Mouse (Mus musculus) forebrain, embryonic 14.5 days (tissue): ENCODE measurements around the gene Snap23. TPM values are rescaled to one million over a fixed set of nuclear protein-coding genes. Genes with fewer than 3 reads are reported as not detected.
"Not testable (repeated sequence)": the region's sequence is repeated elsewhere in the genome, so short reads cannot be mapped to it uniquely, and the experiment has no call there.

ENCODE experiments used
- ATAC-seq: fragments of 200-750 bp; cut with Nextera tagmentation; 2 replicates; pipeline ENCODE4 v1.8.0; 2017; ENCODE audit warnings: mild to moderate bottlenecking, moderate library complexity
- DNase-seq: peaks from one replicate; pipeline ENCODE4 v3.0.0-alpha.2; 2015; ENCODE audit warnings: low spot score
- H3K27ac ChIP-seq: fragments of 300-500 bp; sonication (generic); 2 replicates; pipeline ENCODE4 v1.5.1; 2014; ENCODE audit warnings: low read depth, mild to moderate bottlenecking, control low read depth, low read length, moderate library complexity
- H3K27me3 ChIP-seq: fragments of 300-500 bp; sonication (generic); replicated peaks from 2 replicates; pipeline ENCODE4 v1.6.1; 2014; ENCODE audit warnings: low read length, control low read depth, mixed read lengths; ENCODE audit not compliant: control insufficient read depth, insufficient read depth
- H3K36me3 ChIP-seq: fragments of 300-500 bp; sonication (generic); 2 replicates; pipeline ENCODE4 v1.6.1; 2014; ENCODE audit warnings: low read length, control low read depth; ENCODE audit not compliant: control insufficient read depth, insufficient read depth
- H3K4me1 ChIP-seq: fragments of 300-500 bp; sonication (generic); 2 replicates; pipeline ENCODE4 v1.6.1; 2014; ENCODE audit warnings: antibody characterized with exemption, low read length, control low read depth; ENCODE audit not compliant: control insufficient read depth, insufficient read depth
- H3K4me2 ChIP-seq: fragments of 300-500 bp; sonication (generic); 2 replicates; pipeline ENCODE4 v1.6.1; 2014; ENCODE audit warnings: mild to moderate bottlenecking, control low read depth, low read length
- H3K4me3 ChIP-seq: fragments of 300-500 bp; sonication (generic); 2 replicates; pipeline ENCODE4 v1.5.1; 2014; ENCODE audit warnings: low read depth, low read length, control low read depth
- H3K9ac ChIP-seq: fragments of 300-500 bp; sonication (generic); 2 replicates; pipeline ENCODE4 v1.6.1; 2014; ENCODE audit warnings: mild to moderate bottlenecking, low read length, control low read depth, moderate library complexity
- H3K9me3 ChIP-seq: fragments of 300-500 bp; sonication (generic); replicated peaks from 2 replicates; pipeline ENCODE4 v1.6.1; 2016; ENCODE audit warnings: low read length, control low read depth, mixed read lengths; ENCODE audit not compliant: control insufficient read depth
- WGBS: fragments of 180-500 bp; shearing (Covaris S2); extraction: QIAGEN DNeasy Blood & Tissue Kit; methylation state at CpG from one replicate; pipeline ENCODE4 v1.1.7; 2014; 5-methylcytosine and 5-hydroxymethylcytosine counted together
- polyA plus RNA-seq: library from polyadenylated mRNA; unstranded; fragments of >200 nt; fragmentation: Nextera tagmentation; extraction: Ambion mirVana; gene quantifications from 2 replicates; pipeline ENCODE4 v1.2.1, GENCODE M21; 2014

Snap23 gene
- polyA plus RNA-seq, 1 experiment from 2014 or later, result 13.0 TPM

DNA sequence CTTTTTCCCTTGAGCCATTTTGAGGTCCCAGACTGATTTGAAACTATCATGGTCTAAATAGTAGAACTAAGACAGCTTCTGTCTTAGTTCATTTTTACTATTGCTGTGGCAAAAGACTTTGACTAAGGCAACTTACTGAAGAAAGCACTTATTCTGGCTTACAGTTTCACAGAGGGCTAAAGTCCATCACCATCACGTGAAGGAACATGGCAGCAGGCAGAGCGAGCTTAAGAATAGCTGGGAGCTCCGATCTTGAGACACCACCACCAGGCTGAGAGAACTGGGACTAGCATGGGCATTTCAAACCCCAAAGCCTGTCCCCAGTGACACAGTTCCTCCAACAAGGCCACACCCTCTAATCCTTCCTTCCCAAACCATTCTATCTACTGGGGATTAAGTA lies 3.6 kb downstream of the Snap23 start:
- Histone ChIP-seq H3K27me3 (no peaks in the 10 kb centered on the region), H3K4me2 (no peak overlapping the region), H3K4me1 (peaks cover 3% of the 10 kb centered on the region; the same call in 1 of the 2 replicates), H3K9ac (no peak overlapping the region), H3K9me3 (no peaks in the 10 kb centered on the region), H3K4me3 (no peak overlapping the region), H3K36me3 (peaks cover 6% of the 10 kb centered on the region; the same call in 1 of the 2 replicates), H3K27ac (no peak overlapping the region)
- DNase-seq, result no peak
- 95% methylated on average over 3 of the region's 3 CpGs for WGBS
- no peak for ATAC-seq

- 95% methylated on average over 3 of the region's 3 CpGs for WGBS
- not testable (repeated sequence) for H3K4me3 ChIP-seq, H3K9ac ChIP-seq, DNase-seq, H3K27ac ChIP-seq, H3K4me1 ChIP-seq, H3K27me3 ChIP-seq, ATAC-seq, H3K9me3 ChIP-seq, H3K4me2 ChIP-seq, H3K36me3 ChIP-seq
Measured at GRCm38 (mm10) chr2:120572161-120572560, 4.7 kb downstream of the Snap23 start.

- Histone ChIP-seq H3K4me1 (no peaks in the 10 kb centered on the region), H3K27me3 (no peaks in the 10 kb centered on the region), H3K4me3 (no peak overlapping the region), H3K36me3 (peaks cover 6% of the 10 kb centered on the region; the same call in 1 of the 2 replicates), H3K9me3 (no peaks in the 10 kb centered on the region), H3K9ac (no peak overlapping the region), H3K4me2 (no peak overlapping the region), H3K27ac (no peak overlapping the region)
- DNase-seq (no peak), ATAC-seq (no peak)
- WGBS, result 91% methylated on average over 3 of the region's 3 CpGs
Measured at GRCm38 (mm10) chr2:120575121-120575520, 7.7 kb downstream of the Snap23 start.

- peaks cover 6% of the 10 kb centered on the region; the same call in 1 of the 2 replicates for H3K36me3 ChIP-seq
- no peaks in the 10 kb centered on the region for H3K4me1 ChIP-seq
- no peak overlapping the region for H3K9ac ChIP-seq
- 97% methylated on average over 2 of the region's 2 CpGs for WGBS
- H3K27me3 ChIP-seq, result no peaks in the 10 kb centered on the region
- no peak overlapping the region for H3K4me2 ChIP-seq
- H3K9me3 ChIP-seq, result no peaks in the 10 kb centered on the region
- DNase-seq (no peak), ATAC-seq (no peak)
- H3K4me3 ChIP-seq, result no peak overlapping the region
- H3K27ac ChIP-seq, result no peak overlapping the region
Measured at GRCm38 (mm10) chr2:120575978-120576377, 8.5 kb downstream of the Snap23 start.

- H3K4me3 ChIP-seq, result no peak overlapping the region
- H3K27me3 ChIP-seq, result no peaks in the 10 kb centered on the region
- ATAC-seq (no peak), DNase-seq (no peak)
- no peaks in the 10 kb centered on the region for H3K9me3 ChIP-seq
- no peak overlapping the region for H3K4me2 ChIP-seq
- H3K9ac ChIP-seq, result no peak overlapping the region
- 76% methylated on average over 4 of the region's 4 CpGs for WGBS
- no peak overlapping the region for H3K27ac ChIP-seq
- no peaks in the 10 kb centered on the region for H3K4me1 ChIP-seq
- no peaks in the 10 kb centered on the region for H3K36me3 ChIP-seq
Measured at GRCm38 (mm10) chr2:120577799-120578198, 10.3 kb downstream of the Snap23 start.

DNA sequence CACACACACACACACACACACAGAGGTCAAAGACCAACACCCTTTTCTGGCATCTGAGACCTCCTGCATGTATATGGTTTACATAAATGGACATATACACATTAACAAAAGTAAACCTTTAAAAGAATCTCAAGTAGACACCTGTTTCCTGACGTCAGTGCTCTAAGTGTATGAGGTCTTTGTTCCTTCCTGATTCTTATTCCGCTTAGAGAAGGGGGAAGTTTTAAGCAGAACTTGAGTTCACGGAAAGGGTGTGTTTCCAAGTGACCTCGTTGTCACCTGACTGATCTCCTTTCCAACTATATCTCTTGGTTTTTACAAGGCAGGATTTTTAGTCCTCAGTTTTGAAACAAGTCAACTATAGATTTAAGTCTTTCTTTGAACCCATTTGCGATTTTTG lies 10.8 kb downstream of the Snap23 start:
- Histone ChIP-seq H3K4me3 (no peak overlapping the region), H3K27me3 (no peaks in the 10 kb centered on the region), H3K4me2 (no peak overlapping the region), H3K4me1 (no peaks in the 10 kb centered on the region), H3K27ac (no peak overlapping the region), H3K36me3 (no peaks in the 10 kb centered on the region), H3K9ac (no peak overlapping the region), H3K9me3 (no peaks in the 10 kb centered on the region)
- 79% methylated on average over 5 of the region's 5 CpGs for WGBS
- ATAC-seq, result no peak
- no peak for DNase-seq

- H3K9me3 ChIP-seq, result no peaks in the 10 kb centered on the region
- H3K4me2 ChIP-seq, result no peak overlapping the region
- no peaks in the 10 kb centered on the region for H3K27me3 ChIP-seq
- H3K36me3 ChIP-seq, result peaks cover 30% of the 10 kb centered on the region
- DNase-seq, result no peak
- no peak overlapping the region for H3K27ac ChIP-seq
- no peak overlapping the region for H3K4me3 ChIP-seq
- H3K4me1 ChIP-seq, result no peaks in the 10 kb centered on the region
- 85% methylated on average over 5 of the region's 5 CpGs for WGBS
- H3K9ac ChIP-seq, result no peak overlapping the region
- ATAC-seq, result no peak
Measured at GRCm38 (mm10) chr2:120589759-120590158, 22.3 kb downstream of the Snap23 start.

DNA sequence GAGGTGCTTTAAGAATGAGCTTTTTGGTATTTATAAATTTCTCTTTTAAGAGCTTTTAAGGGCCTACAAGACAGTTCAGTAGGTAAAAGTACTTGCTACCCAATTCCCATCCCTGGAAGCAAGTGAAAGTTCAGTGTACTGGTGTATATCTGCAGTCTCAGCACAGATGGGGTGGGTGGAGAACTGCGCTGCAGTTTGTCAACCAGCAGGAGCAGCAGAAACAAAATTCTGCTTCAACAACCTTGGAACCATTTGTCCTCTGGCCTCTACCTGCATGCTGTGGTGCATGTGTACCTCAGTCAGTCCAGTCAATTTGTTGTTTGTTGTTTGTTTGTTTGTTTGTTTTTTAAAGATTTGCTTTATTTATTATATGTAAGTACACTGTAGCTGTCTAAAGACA lies 24.8 kb downstream of the Snap23 start:
- Histone ChIP-seq H3K9ac (no peak overlapping the region), H3K9me3 (no peaks in the 10 kb centered on the region), H3K36me3 (peaks cover 37% of the 10 kb centered on the region), H3K4me2 (no peak overlapping the region), H3K4me1 (no peaks in the 10 kb centered on the region), H3K4me3 (no peak overlapping the region), H3K27ac (no peak overlapping the region), H3K27me3 (no peaks in the 10 kb centered on the region)
- WGBS, result 97% methylated on average over 1 of the region's 1 CpGs
- DNase-seq (no peak), ATAC-seq (no peak)

DNA sequence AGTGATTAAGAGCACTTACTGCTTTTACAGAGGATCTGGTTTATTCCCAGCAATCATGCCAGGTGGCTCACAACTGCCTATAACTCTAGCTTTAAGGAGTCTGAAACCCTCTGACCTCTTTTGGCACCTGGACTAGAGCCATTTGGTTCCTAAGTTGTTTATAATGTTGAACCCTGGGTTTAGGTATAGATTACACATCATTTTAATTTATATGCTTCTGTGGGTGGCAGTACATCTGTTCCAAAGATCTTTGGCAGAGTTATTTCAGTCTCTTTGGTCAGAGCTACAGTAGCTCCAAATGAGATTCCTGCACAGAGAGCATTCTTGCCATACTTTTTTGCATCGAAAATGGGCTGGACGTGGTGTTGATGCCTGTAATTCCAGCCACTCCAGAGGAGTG lies 30.3 kb downstream of the Snap23 start:
- Histone ChIP-seq H3K27me3 (no peaks in the 10 kb centered on the region), H3K9ac (no peak overlapping the region), H3K4me2 (no peak overlapping the region), H3K27ac (no peak overlapping the region), H3K4me3 (no peak overlapping the region), H3K4me1 (no peaks in the 10 kb centered on the region), H3K36me3 (peaks cover 61% of the 10 kb centered on the region), H3K9me3 (no peaks in the 10 kb centered on the region)
- DNase-seq (no peak), ATAC-seq (no peak)
- WGBS, result 90% methylated on average over 2 of the region's 2 CpGs
